Mouse (Mus musculus) WW6 (cell line): ENCODE measurements around the gene Gm10486.
"Not testable (repeated sequence)": the region's sequence is repeated elsewhere in the genome, so short reads cannot be mapped to it uniquely, and the experiment has no call there.

ENCODE experiments used
- DNase-seq: peaks from one replicate; pipeline ENCODE4 v3.0.0-alpha.2; 2013; ENCODE audit warnings: low read depth, low spot score

Gm10486 gene

DNA sequence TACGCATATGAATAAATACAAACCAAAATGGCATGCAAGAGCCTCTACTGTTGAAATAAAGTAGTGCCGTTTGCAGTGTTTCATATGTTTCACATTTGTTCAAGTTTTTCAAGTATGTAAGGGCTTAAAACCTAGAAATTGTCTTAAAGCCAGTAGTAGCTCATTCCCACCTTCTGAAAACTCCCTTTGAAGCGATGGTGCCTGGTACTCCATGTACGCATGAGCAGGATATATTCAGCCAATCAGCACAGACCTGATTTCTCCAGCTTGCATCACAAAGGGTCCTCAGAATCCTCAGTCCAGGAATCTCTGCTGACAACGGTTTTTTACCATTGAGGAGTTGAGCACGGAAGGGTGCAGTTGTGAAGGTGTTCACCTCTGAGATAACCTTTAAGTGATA lies at the start of gene Gm10486:
Gene Gm10486, plus strand, starts transcription at position 301 of the 400 bp plus-strand sequence.
- DNase-seq = not testable (repeated sequence)
